Mouse (Mus musculus) yolk sac, embryonic 10.5 days (tissue): Measurements from ENCODE around the gene Tia1.

Experiments
- DNase-seq: peaks from one replicate; pipeline ENCODE4 v3.0.0-alpha.2; 2017; ENCODE audit warnings: low spot score

Tia1 gene

GRCm38 (mm10) chr6:86431531-86431930 is 27.5 kb downstream of the Tia1 start:
- no peak for DNase-seq

- DNase-seq: peak; percentile 56
Measured at GRCm38 (mm10) chr6:86433696-86434095, 29.7 kb downstream of the Tia1 start.

GRCm38 (mm10) chr6:86437711-86438110 is 33.7 kb downstream of the Tia1 start:
- DNase-seq: peak; percentile 69

GRCm38 (mm10) chr6:86438272-86439118 is 34.5 kb downstream of the Tia1 start, which contains the start of gene C87436:
TSS of gene C87436 (plus strand) at chr6:86438374.
- peak; percentile 97 for DNase-seq

GRCm38 (mm10) chr6:86439119-86439496 is 35.1 kb downstream of the Tia1 start:
- no peak for DNase-seq

- no peak for DNase-seq
Measured at GRCm38 (mm10) chr6:86439531-86439930, 35.5 kb downstream of the Tia1 start.

- DNase-seq: no peak
Measured at GRCm38 (mm10) chr6:86441571-86441970, 37.6 kb downstream of the Tia1 start.

GRCm38 (mm10) chr6:86445551-86445950 is 41.5 kb downstream of the Tia1 start:
- DNase-seq: no peak

GRCm38 (mm10) chr6:86446927-86447568 is 43.0 kb downstream of the Tia1 start:
- no peak for DNase-seq

GRCm38 (mm10) chr6:86456727-86457126 is 52.7 kb downstream of the Tia1 start:
- DNase-seq: no peak

- no peak for DNase-seq
Measured at GRCm38 (mm10) chr6:86463079-86463478, 59.1 kb downstream of the Tia1 start.

- DNase-seq: no peak
Measured at GRCm38 (mm10) chr6:86471317-86471716, 67.3 kb downstream of the Tia1 start.

- no peak for DNase-seq
Measured at GRCm38 (mm10) chr6:86471760-86472099, 67.7 kb downstream of the Tia1 start.

- peak; percentile 99 for DNase-seq
Measured at GRCm38 (mm10) chr6:86472100-86472955, 68.3 kb downstream of the Tia1 start.

- DNase-seq: no peak
Measured at GRCm38 (mm10) chr6:86473077-86473476, 69.1 kb downstream of the Tia1 start.

GRCm38 (mm10) chr6:86474072-86474471 is 70.1 kb downstream of the Tia1 start:
- DNase-seq: no peak

- DNase-seq: no peak
Measured at GRCm38 (mm10) chr6:86474646-86475181, 70.7 kb downstream of the Tia1 start.

- no peak for DNase-seq
Measured at GRCm38 (mm10) chr6:86475462-86476167, 71.6 kb downstream of the Tia1 start.

- no peak for DNase-seq
Measured at GRCm38 (mm10) chr6:86476931-86477330, 72.9 kb downstream of the Tia1 start.

GRCm38 (mm10) chr6:86479311-86479710 is 75.3 kb downstream of the Tia1 start:
- DNase-seq: peak; percentile 39

- DNase-seq: no peak
Measured at GRCm38 (mm10) chr6:86479816-86480188, 75.8 kb downstream of the Tia1 start.
